Mouse (Mus musculus) lung, adult 2 months (tissue): ENCODE measurements around the gene Kdm4b.

Experiments used
- CTCF ChIP-seq: fragments of 200-500 bp; IDR thresholded peaks from 2 replicates; pipeline ENCODE4 v1.5.1; 2011; ENCODE audit warnings: mild to moderate bottlenecking, low read length, control low read depth; ENCODE audit not compliant: insufficient read depth
- POLR2A ChIP-seq: fragments of 200-500 bp; IDR thresholded peaks from 2 replicates; pipeline ENCODE4 v1.6.1; 2011; ENCODE audit warnings: low read depth, mild to moderate bottlenecking, control low read depth, low read length, borderline replicate concordance; ENCODE audit errors: extremely low read depth

GRCm38 (mm10) chr17:56359183-56359725, 33.4 kb downstream of the Kdm4b start:
- TF ChIP-seq POLR2A (no peak), CTCF (no peak)
